Mouse (Mus musculus) megakaryocyte, embryonic 14.5 days (primary cell): ENCODE results near the gene Actr5.

Experiments used
- FLI1 ChIP-seq: IDR thresholded peaks from 2 replicates; pipeline ENCODE4 v1.6.1; 2012; ENCODE audit warnings: low read length, inconsistent platforms, mixed read lengths
- GATA1 ChIP-seq: IDR thresholded peaks from 3 replicates; pipeline ENCODE4 v1.6.1; 2012; ENCODE audit warnings: mixed read lengths, low read length, inconsistent platforms, borderline replicate concordance

DNA sequence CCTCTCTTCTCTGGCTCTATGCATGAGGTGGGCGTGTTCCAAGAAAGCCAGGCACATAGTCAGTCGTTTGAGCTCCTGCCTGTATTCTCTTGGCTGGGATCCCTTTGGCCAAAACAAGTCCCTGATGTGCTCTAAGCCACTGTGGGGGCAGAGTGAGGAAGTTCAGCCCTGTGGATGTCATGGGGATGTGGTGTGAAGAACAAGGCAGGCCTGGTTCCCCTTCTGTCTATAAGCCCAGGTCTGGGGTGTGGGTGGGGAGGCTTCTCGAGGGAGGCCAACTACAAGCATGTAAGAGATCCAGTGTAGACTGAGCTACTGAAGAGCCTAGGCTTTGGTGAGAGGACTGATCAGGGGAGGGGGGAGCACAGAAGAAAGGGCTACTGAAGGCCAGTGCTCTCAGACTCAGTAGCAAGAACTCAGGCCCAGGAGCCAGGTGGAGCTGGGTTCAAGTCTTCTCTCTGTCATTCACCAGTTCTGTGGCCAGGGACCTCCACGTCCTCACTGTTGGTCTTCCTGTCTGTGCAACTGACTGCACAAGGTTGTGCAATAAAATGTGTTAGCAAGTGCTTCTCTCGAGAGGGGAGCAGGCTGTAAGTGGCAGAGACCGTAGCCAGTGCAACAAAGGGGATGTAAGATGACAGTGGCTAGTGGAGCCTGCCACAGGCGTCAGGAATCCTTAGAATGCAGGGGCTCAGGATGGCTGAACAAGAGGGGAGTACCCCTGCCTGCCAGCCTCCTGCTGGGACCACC is 26.6 kb downstream of the Actr5 start:
- no peak for TF ChIP-seq GATA1
- TF ChIP-seq FLI1, result no peak
